Mouse (Mus musculus) olfactory bulb, adult 2 months (tissue): Measurements from ENCODE around the gene Ttc28. TPM values are rescaled to one million over a fixed set of nuclear protein-coding genes. Genes with fewer than 3 reads are reported as not detected.

Source experiments
- H3K27ac ChIP-seq: fragments of 200-500 bp; 2 replicates; pipeline ENCODE4 v1.5.1; 2012; ENCODE audit warnings: low read depth, low read length; ENCODE audit not compliant: insufficient read depth
- H3K4me1 ChIP-seq: fragments of 200-500 bp; 2 replicates; pipeline ENCODE4 v1.6.1; 2012; ENCODE audit warnings: low read length; ENCODE audit not compliant: control insufficient read depth, insufficient read depth
- H3K4me3 ChIP-seq: fragments of 200-500 bp; 2 replicates; pipeline ENCODE4 v1.5.1; 2012; ENCODE audit warnings: mild to moderate bottlenecking, low read depth, low read length, moderate library complexity; ENCODE audit not compliant: insufficient read depth
- CTCF ChIP-seq: fragments of 200-500 bp; IDR thresholded peaks from 2 replicates; pipeline ENCODE4 v1.5.1; 2012; ENCODE audit warnings: low read depth, mild to moderate bottlenecking, low read length, moderate library complexity; ENCODE audit not compliant: insufficient read depth
- POLR2A ChIP-seq: fragments of 200-500 bp; IDR thresholded peaks from 2 replicates; pipeline ENCODE4 v1.6.1; 2012; ENCODE audit warnings: mild to moderate bottlenecking, low read depth, low read length, moderate library complexity; ENCODE audit not compliant: insufficient read depth
- WGBS: fragments of 180-500 bp; shearing (Covaris S2); methylation state at CpG from one replicate; pipeline ENCODE4 v1.1.7; 2018; 5-methylcytosine and 5-hydroxymethylcytosine counted together
- polyA plus RNA-seq: library from polyadenylated mRNA; stranded (reverse); fragments of >200 nt; gene quantifications from 2 replicates; pipeline ENCODE4 v1.2.4, GENCODE M21; 2012; ENCODE audit warnings: low replicate concordance; ENCODE audit not compliant: missing spikeins, insufficient read depth, insufficient read length

The Ttc28 gene
- polyA plus RNA-seq, 1 experiment: not detected

- WGBS: 98% methylated on average over 14 of the region's 14 CpGs
- TF ChIP-seq POLR2A: no peak
- no peak for TF ChIP-seq CTCF
- H3K4me1 ChIP-seq: peaks cover 15% of the 10 kb centered on the region
- no peak overlapping the region for H3K4me3 ChIP-seq
- no peak overlapping the region for H3K27ac ChIP-seq
Observed at GRCm38 (mm10) chr5:111150581-111150980, 271.0 kb downstream of the Ttc28 start.

- Histone ChIP-seq H3K4me1 (peaks cover 11% of the 10 kb centered on the region), H3K4me3 (no peak overlapping the region), H3K27ac (no peak overlapping the region)
- TF ChIP-seq CTCF (no peak), POLR2A (no peak)
- 77% methylated on average over 19 of the region's 19 CpGs for WGBS
Observed at GRCm38 (mm10) chr5:111151882-111152759, 272.5 kb downstream of the Ttc28 start.

GRCm38 (mm10) chr5:111154586-111154985, 275.0 kb downstream of the Ttc28 start:
- no peak for TF ChIP-seq POLR2A
- TF ChIP-seq CTCF: no peak
- H3K4me1 ChIP-seq: peaks cover 13% of the 10 kb centered on the region
- H3K4me3 ChIP-seq: no peak overlapping the region
- no peak overlapping the region for H3K27ac ChIP-seq
- 36% methylated on average over 7 of the region's 7 CpGs for WGBS

GRCm38 (mm10) chr5:111155271-111155670, 275.7 kb downstream of the Ttc28 start:
- H3K4me1 ChIP-seq: peaks cover 17% of the 10 kb centered on the region
- no peak for TF ChIP-seq POLR2A
- WGBS: 95% methylated on average over 4 of the region's 4 CpGs
- H3K4me3 ChIP-seq: no peak overlapping the region
- no peak overlapping the region for H3K27ac ChIP-seq

GRCm38 (mm10) chr5:111155928-111156327, 276.3 kb downstream of the Ttc28 start:
- Histone ChIP-seq H3K27ac (no peak overlapping the region), H3K4me3 (no peak overlapping the region), H3K4me1 (peaks cover 17% of the 10 kb centered on the region)
- WGBS: 90% methylated on average over 12 of the region's 12 CpGs
- no peak for TF ChIP-seq POLR2A
- TF ChIP-seq CTCF: no peak

- peaks cover 21% of the 10 kb centered on the region for H3K4me1 ChIP-seq
- TF ChIP-seq POLR2A (no peak), CTCF (no peak)
- WGBS: 86% methylated on average over 9 of the region's 9 CpGs
Observed at GRCm38 (mm10) chr5:111158266-111158665, 278.7 kb downstream of the Ttc28 start.

GRCm38 (mm10) chr5:111159628-111160321, 280.2 kb downstream of the Ttc28 start:
- H3K4me1 ChIP-seq: peaks cover 14% of the 10 kb centered on the region
- 27% methylated on average over 23 of the region's 23 CpGs for WGBS
- no peak overlapping the region for H3K27ac ChIP-seq
- no peak overlapping the region for H3K4me3 ChIP-seq
- TF ChIP-seq POLR2A (no peak), CTCF (no peak)

More at GRCm38 (mm10) chr5:111158266-111158665, 278.7 kb downstream of the Ttc28 start:
- Histone ChIP-seq H3K27ac (no peak overlapping the region), H3K4me3 (no peak overlapping the region)

- 81% methylated on average over 7 of the region's 7 CpGs for WGBS
- no peak overlapping the region for H3K27ac ChIP-seq
- no peak overlapping the region for H3K4me3 ChIP-seq
- no peak for TF ChIP-seq POLR2A
- no peak for TF ChIP-seq CTCF
- peaks cover 16% of the 10 kb centered on the region for H3K4me1 ChIP-seq
Observed at GRCm38 (mm10) chr5:111161146-111161930, 281.7 kb downstream of the Ttc28 start.
